Mouse (Mus musculus): Measurements from ENCODE around the gene Cd300c. TPM values are rescaled to one million over a fixed set of nuclear protein-coding genes. Genes with fewer than 3 reads are reported as not detected.
A peak's percentile ranks its signal among the peaks of the same experiment; 100 is the strongest.

The Cd300c gene
- polyA plus RNA-seq, 1 experiment = not detected

GRCm38 (mm10) chr11:114933591-114933990, 35.4 kb downstream of the Cd300c start:
- Histone ChIP-seq H3K79me2 (ENCODE audit: control insufficient read depth, insufficient read depth) (no peaks in the 10 kb centered on the region), H3K4me3 (no peak overlapping the region), H3ac (ENCODE audit: control insufficient read depth, insufficient read length) (no peak overlapping the region), H3K4me2 (ENCODE audit: low read depth) (peak overlapping the region; percentile 13), H3K36me3 (ENCODE audit: control insufficient read depth, insufficient read depth) (no peaks in the 10 kb centered on the region), H3K27me3 (ENCODE audit: control insufficient read depth, insufficient read depth, insufficient read length) (no peaks in the 10 kb centered on the region)
- TF ChIP-seq USF1 (IDR thresholded peaks at IDR 0.05; ENCODE audit: low read depth) = no peak
- no peak for TF ChIP-seq SRF (IDR thresholded peaks at IDR 0.05; ENCODE audit: control insufficient read depth, insufficient read length, low read depth)
- TF ChIP-seq MYOD1 (IDR thresholded peaks at IDR 0.05; ENCODE audit: control insufficient read depth in 1 of 3, insufficient read length in 2 of 3, low read depth in 2 of 3) = no peak
- TF ChIP-seq POLR2AphosphoS2 (IDR thresholded peaks at IDR 0.05; ENCODE audit: insufficient read length, low read depth) = no peak
- no peak for TF ChIP-seq E2F4 (IDR thresholded peaks at IDR 0.05; ENCODE audit: insufficient read depth)
- TF ChIP-seq MAX (IDR thresholded peaks at IDR 0.05; ENCODE audit: low read depth) = no peak
- TF ChIP-seq MYOG (IDR thresholded peaks at IDR 0.05; ENCODE audit: control insufficient read depth in 1 of 3, insufficient read depth in 1 of 3, insufficient read length in 2 of 3, low read depth in 2 of 3) = no peak
- TF ChIP-seq TCF12 (IDR thresholded peaks at IDR 0.05; ENCODE audit: insufficient read depth, poor library complexity, severe bottlenecking) = no peak

- no peaks in the 10 kb centered on the region for H3K79me2 ChIP-seq (ENCODE audit: control insufficient read depth, insufficient read depth)
- no peaks in the 10 kb centered on the region for H3K36me3 ChIP-seq (ENCODE audit: control insufficient read depth, insufficient read depth)
- H3K4me3 ChIP-seq = no peak overlapping the region
- no peak overlapping the region for H3K4me2 ChIP-seq (ENCODE audit: low read depth)
- H3ac ChIP-seq (ENCODE audit: control insufficient read depth, insufficient read length) = no peak overlapping the region
- H3K27me3 ChIP-seq (ENCODE audit: control insufficient read depth, insufficient read depth, insufficient read length) = no peaks in the 10 kb centered on the region
- TF ChIP-seq SRF (IDR thresholded peaks at IDR 0.05; ENCODE audit: control insufficient read depth, insufficient read length, low read depth) = no peak
- TF ChIP-seq MAX (IDR thresholded peaks at IDR 0.05; ENCODE audit: low read depth) = no peak
- TF ChIP-seq POLR2AphosphoS2 (IDR thresholded peaks at IDR 0.05; ENCODE audit: insufficient read length, low read depth) = no peak
- TF ChIP-seq MYOD1 (IDR thresholded peaks at IDR 0.05; ENCODE audit: control insufficient read depth in 1 of 3, insufficient read length in 2 of 3, low read depth in 2 of 3) = no peak
- TF ChIP-seq TCF12 (IDR thresholded peaks at IDR 0.05; ENCODE audit: insufficient read depth, poor library complexity, severe bottlenecking) = no peak
- no peak for TF ChIP-seq REST (IDR thresholded peaks at IDR 0.05; ENCODE audit: insufficient read depth, insufficient read length)
- no peak for TF ChIP-seq USF1 (IDR thresholded peaks at IDR 0.05; ENCODE audit: low read depth)
- no peak for TF ChIP-seq TCF3 (IDR thresholded peaks at IDR 0.05; ENCODE audit: insufficient read length, low read depth)
These were observed 37.9 kb downstream of the Cd300c start for GRCm38 (mm10) chr11:114931041-114931440.

- Histone ChIP-seq H3K79me2 (ENCODE audit: control insufficient read depth, insufficient read depth) (no peaks in the 10 kb centered on the region), H3K36me3 (ENCODE audit: control insufficient read depth, insufficient read depth) (no peaks in the 10 kb centered on the region), H3K4me2 (ENCODE audit: low read depth) (peak overlapping the region; percentile 68), H3K27me3 (ENCODE audit: control insufficient read depth, insufficient read depth, insufficient read length) (no peaks in the 10 kb centered on the region), H3ac (ENCODE audit: control insufficient read depth, insufficient read length) (no peak overlapping the region), H3K4me3 (no peak overlapping the region)
- TF ChIP-seq MYOD1 (IDR thresholded peaks at IDR 0.05; ENCODE audit: control insufficient read depth in 1 of 3, insufficient read length in 2 of 3, low read depth in 2 of 3) (no peak), SRF (IDR thresholded peaks at IDR 0.05; ENCODE audit: control insufficient read depth, insufficient read length, low read depth) (no peak), MYOG (IDR thresholded peaks at IDR 0.05; ENCODE audit: control insufficient read depth in 1 of 3, insufficient read depth in 1 of 3, insufficient read length in 2 of 3, low read depth in 2 of 3) (no peak), POLR2A (IDR thresholded peaks at IDR 0.05; ENCODE audit: insufficient read length, low read depth) (no peak), E2F4 (IDR thresholded peaks at IDR 0.05; ENCODE audit: insufficient read depth) (no peak), POLR2AphosphoS2 (IDR thresholded peaks at IDR 0.05; ENCODE audit: insufficient read length, low read depth) (no peak), TCF12 (IDR thresholded peaks at IDR 0.05; ENCODE audit: insufficient read depth, poor library complexity, severe bottlenecking) (no peak), CEBPB (IDR thresholded peaks at IDR 0.05; ENCODE audit: insufficient read depth, poor library complexity, severe bottlenecking) (no peak), TCF3 (IDR thresholded peaks at IDR 0.05; ENCODE audit: insufficient read length, low read depth) (no peak), MAX (IDR thresholded peaks at IDR 0.05; ENCODE audit: low read depth) (no peak), USF1 (IDR thresholded peaks at IDR 0.05; ENCODE audit: low read depth) (no peak)
These were observed 39.4 kb downstream of the Cd300c start for GRCm38 (mm10) chr11:114929581-114929980.

- H3K4me3 ChIP-seq = no peak overlapping the region
- no peaks in the 10 kb centered on the region for H3K36me3 ChIP-seq (ENCODE audit: control insufficient read depth, insufficient read depth)
- H3K27me3 ChIP-seq (ENCODE audit: control insufficient read depth, insufficient read depth, insufficient read length) = no peaks in the 10 kb centered on the region
- no peak overlapping the region for H3ac ChIP-seq (ENCODE audit: control insufficient read depth, insufficient read length)
- TF ChIP-seq POLR2A (IDR thresholded peaks at IDR 0.05; ENCODE audit: insufficient read length, low read depth) (no peak), REST (IDR thresholded peaks at IDR 0.05; ENCODE audit: insufficient read depth, insufficient read length) (no peak), MYOD1 (IDR thresholded peaks at IDR 0.05; ENCODE audit: control insufficient read depth in 1 of 3, insufficient read length in 2 of 3, low read depth in 2 of 3) (no peak), MYOG (IDR thresholded peaks at IDR 0.05; ENCODE audit: control insufficient read depth in 1 of 3, insufficient read depth in 1 of 3, insufficient read length in 2 of 3, low read depth in 2 of 3) (no peak), POLR2AphosphoS2 (IDR thresholded peaks at IDR 0.05; ENCODE audit: insufficient read length, low read depth) (no peak)
- no peak overlapping the region for H3K4me2 ChIP-seq (ENCODE audit: low read depth)
- no peaks in the 10 kb centered on the region for H3K79me2 ChIP-seq (ENCODE audit: control insufficient read depth, insufficient read depth)
These were observed 45.0 kb downstream of the Cd300c start for GRCm38 (mm10) chr11:114923961-114924360.

- no peaks in the 10 kb centered on the region for H3K27me3 ChIP-seq (ENCODE audit: control insufficient read depth, insufficient read depth, insufficient read length)
- TF ChIP-seq TCF12 (IDR thresholded peaks at IDR 0.05; ENCODE audit: insufficient read depth, poor library complexity, severe bottlenecking) = no peak
- TF ChIP-seq USF1 (IDR thresholded peaks at IDR 0.05; ENCODE audit: low read depth) = no peak
- no peak for TF ChIP-seq CEBPB (IDR thresholded peaks at IDR 0.05; ENCODE audit: insufficient read depth, poor library complexity, severe bottlenecking)
- TF ChIP-seq REST (IDR thresholded peaks at IDR 0.05; ENCODE audit: insufficient read depth, insufficient read length) = no peak
- no peak for TF ChIP-seq MAX (IDR thresholded peaks at IDR 0.05; ENCODE audit: low read depth)
- no peak for TF ChIP-seq E2F4 (IDR thresholded peaks at IDR 0.05; ENCODE audit: insufficient read depth)
- TF ChIP-seq SRF (IDR thresholded peaks at IDR 0.05; ENCODE audit: control insufficient read depth, insufficient read length, low read depth) = no peak
- TF ChIP-seq MYOG (IDR thresholded peaks at IDR 0.05; ENCODE audit: control insufficient read depth in 1 of 3, insufficient read depth in 1 of 3, insufficient read length in 2 of 3, low read depth in 2 of 3) = no peak
- no peak for TF ChIP-seq POLR2AphosphoS2 (IDR thresholded peaks at IDR 0.05; ENCODE audit: insufficient read length, low read depth)
- TF ChIP-seq POLR2A (IDR thresholded peaks at IDR 0.05; ENCODE audit: insufficient read length, low read depth) = no peak
- TF ChIP-seq MYOD1 (IDR thresholded peaks at IDR 0.05; ENCODE audit: control insufficient read depth in 1 of 3, insufficient read length in 2 of 3, low read depth in 2 of 3) = no peak
- TF ChIP-seq TCF3 (IDR thresholded peaks at IDR 0.05; ENCODE audit: insufficient read length, low read depth) = no peak
- no peak overlapping the region for H3K4me2 ChIP-seq (ENCODE audit: low read depth)
- H3ac ChIP-seq (ENCODE audit: control insufficient read depth, insufficient read length) = no peak overlapping the region
- no peaks in the 10 kb centered on the region for H3K36me3 ChIP-seq (ENCODE audit: control insufficient read depth, insufficient read depth)
- no peak overlapping the region for H3K4me3 ChIP-seq
- no peaks in the 10 kb centered on the region for H3K79me2 ChIP-seq (ENCODE audit: control insufficient read depth, insufficient read depth)
These were observed 46.5 kb downstream of the Cd300c start for GRCm38 (mm10) chr11:114922439-114922838.
